Mouse (Mus musculus) mouse embryonic stem cell (cell line): ENCODE results near the gene Setd3.

Experiments
- in situ Hi-C, 2 experiments: fragments of 300-500 bp; cut with MboI; formaldehyde crosslinking; loops; 1 replicate in 1 of 2; 3 replicates in 1 of 2; pipeline ENCODE4 v1.14.3; 2019 to 2020; ENCODE audit warnings: low sequenced_read_pairs in 2 of 2, low pct_unique_long_range_greater_than_20kb in 1 of 2, mixed read lengths in 1 of 2; ENCODE audit not compliant: unreplicated experiment in 1 of 2

Gene Setd3

GRCm38 (mm10) chr12:108170467-108170866, 8.6 kb downstream of the Setd3 start:
- in situ Hi-C loops, result no loop called here

GRCm38 (mm10) chr12:108168909-108169308, 10.2 kb downstream of the Setd3 start:
- in situ Hi-C loops, result no loop called here

DNA sequence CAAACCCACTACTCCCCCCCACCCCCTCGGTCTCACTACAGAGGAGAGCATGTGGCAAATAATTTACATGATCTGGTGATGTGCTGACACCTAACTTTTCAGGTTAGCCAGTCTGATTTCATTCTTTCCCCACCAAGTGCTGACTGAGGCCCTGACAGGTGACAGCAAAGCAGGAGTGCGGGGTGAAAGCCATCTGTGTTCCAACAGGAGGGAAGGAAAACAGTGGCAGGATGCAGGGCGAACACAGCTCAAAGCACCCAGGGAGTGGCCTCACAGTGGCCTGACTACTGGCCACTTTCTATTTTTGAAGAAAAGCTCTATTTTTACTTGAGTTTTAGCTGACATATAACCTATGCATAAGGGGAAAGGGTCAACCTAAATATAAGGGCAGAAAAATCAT, 15.4 kb downstream of the Setd3 start:
- in situ Hi-C loops, result no loop called here

DNA sequence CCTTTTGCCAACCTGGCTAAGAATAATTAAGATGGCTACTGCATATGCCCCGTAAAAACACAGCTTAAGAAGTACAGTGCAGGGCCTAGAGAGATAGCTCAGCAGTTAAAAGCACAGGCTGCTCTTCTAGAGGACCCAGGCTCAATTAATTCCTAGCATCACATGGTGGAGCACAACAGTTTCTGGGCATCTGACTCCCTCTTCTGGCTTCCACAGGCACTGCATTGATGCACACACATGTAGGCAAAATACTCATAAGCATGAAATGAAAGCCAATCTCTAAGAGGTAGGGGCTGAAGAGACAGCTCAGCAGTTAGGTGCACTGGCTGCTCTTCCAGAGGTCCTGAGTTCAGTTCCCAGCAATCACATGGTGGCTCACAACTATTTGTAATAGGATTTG, 17.1 kb downstream of the Setd3 start:
- in situ Hi-C loops, result no loop called here

DNA sequence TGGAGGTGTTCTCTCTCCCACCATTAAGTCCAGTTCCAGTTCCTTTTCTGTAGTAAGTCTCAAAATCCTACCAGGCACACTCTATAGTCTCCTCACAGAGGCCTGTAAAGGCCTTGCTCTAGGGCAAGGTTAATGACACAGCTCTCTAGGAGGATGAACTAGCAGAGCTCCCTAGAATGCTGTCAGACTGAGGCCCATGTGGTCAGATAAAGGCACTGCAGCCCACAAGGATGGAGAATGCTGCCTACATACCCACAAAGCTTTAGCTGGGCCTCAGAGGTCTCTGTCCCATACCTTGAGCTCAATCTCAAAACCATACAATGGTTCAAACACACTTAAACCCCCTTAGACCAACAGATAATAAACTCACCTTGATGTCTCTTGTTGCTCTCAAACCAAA, 19.3 kb downstream of the Setd3 start:
- in situ Hi-C loops, result no loop called here

GRCm38 (mm10) chr12:108152743-108153142, 26.4 kb downstream of the Setd3 start:
- in situ Hi-C loops, result no loop called here

DNA sequence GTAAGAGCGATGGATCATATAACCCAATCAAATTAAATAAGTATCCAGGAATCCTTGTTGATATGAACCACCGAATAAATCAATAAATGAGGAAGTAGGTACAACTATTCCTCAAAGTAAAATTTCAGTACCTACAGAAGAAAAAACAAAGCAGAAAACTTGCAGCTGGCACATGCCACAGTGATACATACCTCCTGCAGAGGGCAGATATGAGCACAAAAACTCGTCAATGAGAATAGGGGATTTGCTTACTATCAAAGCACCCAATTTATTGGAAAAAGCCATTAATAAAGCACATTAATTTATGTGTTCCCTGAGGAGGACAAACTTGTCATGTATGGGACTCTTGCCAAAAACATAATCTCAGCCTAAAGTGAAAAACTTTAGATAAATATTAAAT, 29.4 kb downstream of the Setd3 start:
- in situ Hi-C loops, result no loop called here

GRCm38 (mm10) chr12:108145198-108145597, 33.9 kb downstream of the Setd3 start:
- in situ Hi-C loops, result no loop called here

DNA sequence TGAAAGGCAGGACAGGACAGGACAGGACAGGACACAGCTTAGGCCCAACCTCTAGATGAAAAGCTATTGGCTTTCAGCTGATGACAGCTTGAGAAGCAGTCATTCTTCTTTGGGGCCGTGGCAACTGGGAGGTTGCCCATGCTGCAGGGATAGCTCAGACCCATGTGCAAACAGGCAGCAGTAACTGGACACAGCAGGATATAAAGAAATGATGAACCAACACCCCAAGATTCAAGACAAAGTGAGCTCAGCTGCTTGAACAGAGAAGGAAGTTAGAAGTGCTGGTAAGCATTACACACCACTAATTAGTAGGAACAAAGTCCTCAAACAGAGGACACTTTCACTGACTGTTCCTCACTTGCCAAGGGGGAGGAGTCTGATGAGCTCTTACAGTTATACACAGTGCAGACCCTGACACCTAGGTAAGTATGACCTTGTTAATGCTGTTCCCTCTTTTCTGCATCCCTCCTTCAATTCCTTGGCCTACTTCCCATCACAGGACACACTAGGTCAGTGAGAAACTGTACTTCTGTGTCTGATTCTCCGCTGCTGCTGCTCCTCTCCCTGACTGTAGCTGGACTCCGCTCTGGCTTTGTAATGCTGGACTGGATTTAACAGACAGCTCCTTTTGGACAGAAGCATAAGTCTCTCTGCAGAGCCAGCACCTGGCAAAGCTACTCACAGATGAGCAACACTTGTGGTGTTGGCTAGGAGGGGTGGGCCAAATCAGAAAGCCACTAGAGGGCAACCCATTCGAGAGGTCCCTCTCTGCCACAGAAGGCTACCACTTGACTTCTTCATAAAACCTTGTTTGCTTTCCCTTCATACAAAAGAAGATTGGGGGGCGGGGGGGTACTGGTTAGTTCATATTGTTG, 35.3 kb downstream of the Setd3 start:
- in situ Hi-C loops, result no loop called here

DNA sequence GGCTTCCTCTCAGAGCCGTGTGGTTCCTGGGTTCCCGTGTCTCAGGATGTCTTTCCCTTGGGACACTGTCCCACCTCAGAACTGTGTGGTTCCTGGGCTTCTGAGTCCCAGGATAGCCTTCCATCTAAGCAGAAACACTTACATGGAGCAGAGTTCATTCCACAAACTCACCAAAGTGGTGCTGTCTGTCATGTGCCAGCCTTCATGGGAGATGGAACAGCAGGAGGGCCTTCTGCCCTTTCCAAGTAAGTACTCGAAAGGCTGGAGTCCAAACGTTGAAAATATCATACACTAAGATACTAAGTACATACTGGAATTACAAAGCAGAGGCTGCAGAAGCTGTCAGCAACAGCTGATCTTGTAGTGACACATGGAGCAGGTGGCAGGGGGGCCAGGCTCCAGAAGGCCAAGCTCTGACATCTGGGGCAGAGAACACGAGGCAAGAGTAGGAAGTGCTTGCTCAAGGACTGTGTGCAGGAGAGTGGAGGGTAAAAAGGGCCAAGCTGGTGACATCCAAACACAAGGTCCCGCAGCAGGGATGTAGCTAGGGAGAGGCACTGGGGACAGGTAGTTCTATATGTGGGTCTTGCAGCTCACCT, 43.4 kb downstream of the Setd3 start:
- in situ Hi-C loops, result no loop called here

- in situ Hi-C loops, result no loop called here
These were observed 45.9 kb downstream of the Setd3 start for GRCm38 (mm10) chr12:108133181-108133580.

GRCm38 (mm10) chr12:108132450-108133070, 46.6 kb downstream of the Setd3 start:
- in situ Hi-C loops, result no loop called here

DNA sequence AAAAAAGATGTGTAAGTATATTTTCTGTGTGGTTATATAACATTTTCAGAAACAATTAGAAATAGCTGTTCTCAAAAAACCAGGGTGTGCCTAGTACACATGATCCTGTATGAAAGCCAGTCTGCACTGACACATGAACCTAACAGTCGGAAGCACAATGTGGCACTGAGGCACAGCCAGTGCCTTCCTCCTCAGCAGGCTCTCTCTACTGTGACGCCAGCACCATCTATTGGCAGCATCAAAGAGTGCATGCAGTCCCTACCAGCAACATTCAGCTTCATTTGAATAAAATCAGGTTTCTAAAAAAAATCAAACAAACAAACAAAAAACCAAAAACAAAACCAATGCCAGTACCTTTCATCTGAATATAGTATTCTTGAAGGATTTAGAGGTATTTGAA, 57.8 kb downstream of the Setd3 start:
- in situ Hi-C loops, result no loop called here

- in situ Hi-C loops, result no loop called here
These were observed 58.7 kb downstream of the Setd3 start for GRCm38 (mm10) chr12:108120434-108120833.

- in situ Hi-C loops, result no loop called here
These were observed 59.2 kb downstream of the Setd3 start for GRCm38 (mm10) chr12:108119930-108120329.

GRCm38 (mm10) chr12:108118902-108119531, 60.1 kb downstream of the Setd3 start:
- in situ Hi-C loops, result no loop called here

DNA sequence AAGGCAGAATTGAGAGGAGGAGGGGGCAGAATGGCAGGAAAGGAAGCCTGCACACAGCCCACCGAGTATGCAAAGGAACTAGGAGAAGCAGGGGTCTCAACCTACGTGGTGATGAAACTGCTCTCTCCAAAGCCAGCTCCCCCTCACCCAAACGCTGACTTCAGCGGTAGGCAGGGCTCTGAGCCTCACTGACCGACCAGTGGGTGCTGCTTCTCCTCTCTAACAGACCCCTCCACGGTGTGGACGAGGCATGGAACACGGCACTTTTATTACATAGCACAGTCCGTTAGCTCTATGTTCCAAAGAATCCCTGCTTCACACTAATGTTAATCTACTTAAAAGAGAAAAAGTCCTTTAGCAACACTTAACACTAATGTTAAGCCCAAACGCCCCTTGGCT, 60.6 kb downstream of the Setd3 start:
- in situ Hi-C loops, result no loop called here

DNA sequence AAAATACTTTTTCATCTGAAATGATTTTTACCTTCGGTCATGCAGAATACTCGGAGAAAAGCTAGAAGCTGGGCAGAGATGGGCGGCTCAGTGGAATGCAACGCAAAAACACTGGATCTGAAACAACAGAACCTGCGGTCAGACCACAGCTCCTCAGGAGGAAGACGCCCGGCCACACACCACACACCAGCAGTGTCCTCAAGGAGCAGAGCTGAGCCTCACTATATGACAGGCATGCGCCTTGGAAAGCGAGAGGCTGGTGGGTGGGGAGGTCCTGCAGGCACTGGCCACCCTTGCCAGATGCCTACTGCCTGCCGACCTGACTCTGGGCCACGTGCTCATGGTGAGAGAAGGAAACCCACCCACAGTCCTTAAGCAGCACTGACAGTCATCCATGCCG, 67.9 kb downstream of the Setd3 start:
- in situ Hi-C loops, result no loop called here

DNA sequence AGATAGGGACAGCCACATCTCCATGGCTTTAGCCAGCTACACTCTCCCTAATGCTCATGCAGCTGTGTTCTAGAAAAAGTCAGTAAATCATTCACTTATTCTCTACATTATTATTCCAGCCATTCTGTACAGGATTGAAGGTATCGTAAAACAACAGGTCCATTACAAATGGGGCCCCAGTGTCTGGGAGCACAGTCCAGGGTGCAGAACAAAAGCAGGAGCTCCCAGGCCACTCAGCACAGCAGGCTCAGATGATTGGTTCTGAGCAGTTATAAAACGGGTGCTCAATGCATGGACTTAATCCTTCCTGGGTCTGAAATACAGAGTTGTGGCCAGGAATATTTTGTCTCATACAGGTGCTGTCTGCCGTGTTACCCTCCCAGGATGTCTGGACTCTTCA, 68.4 kb downstream of the Setd3 start:
- in situ Hi-C loops, result no loop called here
